In genomic region chr5:85772086-85772485, GRCm38 (mm10) we compare ENCODE assay signal across 13 mouse cellular contexts.
DNase-seq lines count a peak whose midpoint lies in the region; ATAC-seq and TF ChIP-seq lines count a peak whose summit lies in the region.
"Had no signal": no experiment of that assay in that cellular context is flagged by ENCODE, and none has a peak within 500 bp of the region (broad histone marks: within the 10 kb centered on the region; RNA-seq: fewer than 3 reads in every experiment).

No protein-coding gene starts in this region.

- H3K9ac ChIP-seq in CH12.LX (ENCODE audit: insufficient read depth, low read depth): no peak overlapping the region
- H3K9ac ChIP-seq in midbrain, embryonic 15.5 days: no peak overlapping the region
- H3K9ac ChIP-seq: lung, embryonic 14.5 days had no signal

- peak; percentile 31; the same call in 1 of the 2 replicates for TF ChIP-seq POLR2A in CH12.LX (IDR thresholded peaks at IDR 0.05; ENCODE audit: low read depth, low read length)

- peak overlapping the region; percentile 61 for H3K4me2 ChIP-seq in CH12.LX (ENCODE audit: insufficient read depth, low read depth, poor library complexity, severe bottlenecking)
- no peak overlapping the region for H3K4me2 ChIP-seq in midbrain, embryonic 15.5 days
- H3K4me2 ChIP-seq: heart, embryonic 11.5 days; lung, embryonic 14.5 days had no signal

- in situ Hi-C loops in CH12.LX (cut with MboI; ENCODE audit: low pct_ligation_motif_present, low pct_unique_long_range_greater_than_20kb, low sequenced_read_pairs): loop anchor here (25.0 kb wide), 1 partner anchor 185 kb away; no protein-coding TSS in a partner anchor

- no peak for DNase-seq in left cerebral cortex, adult 2 months (ENCODE audit: extremely low spot score in 1 of 2, low spot score in 2 of 2)
- DNase-seq in left cerebral cortex, postnatal 4 days: no peak
- peak; percentile 92 for DNase-seq in CH12.LX (ENCODE audit: extremely low read depth)
- no peak for DNase-seq in adrenal gland, postnatal 10 days
- no peak for DNase-seq in heart, postnatal 36 days
- DNase-seq: cerebellum, adult 9-10 months; kidney, adult 8-10 months; lung, embryonic 14.5 days had no signal

- H3K27ac ChIP-seq in left cerebral cortex, adult 2 months: no peak overlapping the region
- H3K27ac ChIP-seq in CH12.LX (ENCODE audit: insufficient read depth, low read depth): no peak overlapping the region
- no peak overlapping the region for H3K27ac ChIP-seq in midbrain, embryonic 15.5 days

- peak; percentile 17 for TF ChIP-seq CTCF in left cerebral cortex, adult 2 months (IDR thresholded peaks at IDR 0.05)
- peak; percentile 21 to 75; a peak in 3 of 4 replicates for TF ChIP-seq CTCF in CH12.LX (conservative IDR thresholded peaks at IDR 0.05 in 1 of 2, IDR thresholded peaks at IDR 0.05 in 1 of 2; ENCODE audit: low read depth in 2 of 2, low read length in 2 of 2)

- no peaks in the 10 kb centered on the region for H3K27me3 ChIP-seq in CH12.LX (replicated peaks)
- no peaks in the 10 kb centered on the region for H3K27me3 ChIP-seq in midbrain, embryonic 15.5 days (replicated peaks)

- no peaks in the 10 kb centered on the region for H3K9me3 ChIP-seq in CH12.LX (replicated peaks; ENCODE audit: low read length)
- H3K9me3 ChIP-seq in midbrain, embryonic 15.5 days: no peaks in the 10 kb centered on the region

- ATAC-seq in common myeloid progenitor, adult 5-6 weeks (replicated peaks; ENCODE audit: low read depth, poor library complexity, severe bottlenecking): peak; percentile 98
- ATAC-seq in megakaryocyte progenitor cell, adult 5-6 weeks (replicated peaks; ENCODE audit: poor library complexity): peak; percentile 99
- ATAC-seq in midbrain, embryonic 15.5 days (replicated peaks): no peak

- no peaks in the 10 kb centered on the region for H3K79me2 ChIP-seq in CH12.LX (replicated peaks; ENCODE audit: control insufficient read depth, extremely low read depth, insufficient read depth, poor library complexity, severe bottlenecking)

- WGBS in midbrain, embryonic 15.5 days: 62% methylated on average over 4 of the region's 4 CpGs

- TF ChIP-seq EP300 in CH12.LX (IDR thresholded peaks at IDR 0.05; ENCODE audit: low read length): peak; percentile 89

- TF ChIP-seq RAD21 in CH12.LX (IDR thresholded peaks at IDR 0.05; ENCODE audit: low read depth, low read length): peak; percentile 78

- intact Hi-C loops in left cerebral cortex, adult 2 months (cut with DNase I): loop anchor here (5.0 kb wide), 1 partner anchor 185 kb away; no protein-coding TSS in a partner anchor
- intact Hi-C loops in left cerebral cortex, postnatal 4 days (cut with DNase I): no loop called here
- intact Hi-C loops in heart, postnatal 36 days (cut with DNase I): no loop called here

- H3K4me1 ChIP-seq in CH12.LX (ENCODE audit: control insufficient read depth in 1 of 2, insufficient read depth in 2 of 2): peaks cover 6 to 15% of the 10 kb centered on the region in 2 experiments; a peak in 3 of 4 replicates
- no peaks in the 10 kb centered on the region for H3K4me1 ChIP-seq in midbrain, embryonic 15.5 days

- no peaks in the 10 kb centered on the region for H3K36me3 ChIP-seq in CH12.LX (replicated peaks in 1 of 2; ENCODE audit: control insufficient read depth in 1 of 2, insufficient read depth in 1 of 2, low read length in 1 of 2)
- no peaks in the 10 kb centered on the region for H3K36me3 ChIP-seq in midbrain, embryonic 15.5 days (replicated peaks)

- dilution Hi-C loops in CH12.LX (cut with MboI; ENCODE audit: extremely low pct_ligation_motif_present, extremely low pct_unique_long_range_greater_than_20kb, low sequenced_read_pairs): no loop called here

- no peak overlapping the region for H3K4me3 ChIP-seq in left cerebral cortex, adult 2 months
- H3K4me3 ChIP-seq in CH12.LX (replicated peaks in 1 of 3; ENCODE audit: low read depth in 2 of 3, low read length in 2 of 3, poor library complexity in 1 of 3): peak overlapping the region in 2 of 3 experiments; percentile 25 to 46
- H3K4me3 ChIP-seq in midbrain, embryonic 15.5 days: no peak overlapping the region
- H3K4me3 ChIP-seq: erythroblast, embryonic 14.5 days had no signal

TF ChIP-seq in CH12.LX, 34 proteins besides CTCF, POLR2A, EP300 and RAD21:
- TF ChIP-seq ETS1 (conservative IDR thresholded peaks at IDR 0.05; ENCODE audit: low read depth, low read length) (peak; percentile 79), SIN3A (IDR thresholded peaks at IDR 0.05; ENCODE audit: low read length) (no peak; the same call in 1 of the 2 replicates), MEF2A (IDR thresholded peaks at IDR 0.05; ENCODE audit: borderline replicate concordance, low read depth, low read length) (peak; percentile 80), JUN (IDR thresholded peaks at IDR 0.05; ENCODE audit: insufficient read depth, low read depth, low read length) (peak; percentile 64; the same call in 1 of the 2 replicates), USF1 (IDR thresholded peaks at IDR 0.05; ENCODE audit: low read depth, low read length) (no peak), ZC3H11A (IDR thresholded peaks at IDR 0.05; ENCODE audit: low read depth, low read length) (no peak), NELFE (IDR thresholded peaks at IDR 0.05; ENCODE audit: low read depth, low read length) (peak; percentile 61; the same call in 1 of the 2 replicates), MAZ (IDR thresholded peaks at IDR 0.05; ENCODE audit: low read depth, low read length) (peak; percentile 83), CHD1 (IDR thresholded peaks at IDR 0.05; ENCODE audit: low read depth, low read length) (no peak), GABPA (IDR thresholded peaks at IDR 0.05; ENCODE audit: insufficient replicate concordance, low read depth, low read length) (no peak), SMC3 (IDR thresholded peaks at IDR 0.05; ENCODE audit: low read depth, low read length) (peak; percentile 75), ZKSCAN1 (IDR thresholded peaks at IDR 0.05; ENCODE audit: borderline replicate concordance, low read depth, low read length) (peak; percentile 36; the same call in 1 of the 2 replicates), UBTF (IDR thresholded peaks at IDR 0.05; ENCODE audit: low read depth, low read length) (no peak), MAFK (IDR thresholded peaks at IDR 0.05; ENCODE audit: insufficient replicate concordance, low read length) (0 out of 2 replicates have a peak, but pooled peaks have one; percentile 29), ZNF384 (IDR thresholded peaks at IDR 0.05; ENCODE audit: low read depth, low read length) (0 out of 2 replicates have a peak, but pooled peaks have one; percentile 18), TCF12 (IDR thresholded peaks at IDR 0.05; ENCODE audit: low read depth, low read length) (peak; percentile 50; the same call in 1 of the 2 replicates), CHD2 (IDR thresholded peaks at IDR 0.05; ENCODE audit: low read length) (0 out of 2 replicates have a peak, but pooled peaks have one; percentile 63), TBP (conservative IDR thresholded peaks at IDR 0.05; ENCODE audit: low read depth, low read length) (0 out of 2 replicates have a peak, but pooled peaks have one; percentile 26), PAX5 (IDR thresholded peaks at IDR 0.05; ENCODE audit: low read length) (no peak), KAT2A (IDR thresholded peaks at IDR 0.05; ENCODE audit: insufficient replicate concordance, low read length) (no peak), HCFC1 (IDR thresholded peaks at IDR 0.05; ENCODE audit: low read depth, low read length) (peak; percentile 52), IRF4 (IDR thresholded peaks at IDR 0.05; ENCODE audit: low read depth, low read length) (peak; percentile 94), USF2 (conservative IDR thresholded peaks at IDR 0.05; ENCODE audit: low read depth, low read length) (no peak), POLR2AphosphoS2 (IDR thresholded peaks at IDR 0.05; ENCODE audit: low read depth, low read length) (no peak), MAX (IDR thresholded peaks at IDR 0.05; ENCODE audit: low read length) (peak; percentile 68; the same call in 1 of the 2 replicates), ZMIZ1 (IDR thresholded peaks at IDR 0.05; ENCODE audit: low read depth, low read length) (no peak), MXI1 (IDR thresholded peaks at IDR 0.05; ENCODE audit: low read depth, low read length) (no peak), MYC (IDR thresholded peaks at IDR 0.05; ENCODE audit: low read depth, low read length) (peak; percentile 18; the same call in 1 of the 2 replicates), RCOR1 (conservative IDR thresholded peaks at IDR 0.05; ENCODE audit: low read depth, low read length) (peak; percentile 78), E2F4 (IDR thresholded peaks at IDR 0.05; ENCODE audit: insufficient replicate concordance, low read depth, low read length) (no peak), BHLHE40 (IDR thresholded peaks at IDR 0.05; ENCODE audit: low read depth, low read length) (peak; percentile 63; the same call in 1 of the 2 replicates), ELF1 (IDR thresholded peaks at IDR 0.05; ENCODE audit: low read depth, low read length) (peak; percentile 80), JUND (conservative IDR thresholded peaks at IDR 0.05; ENCODE audit: low read depth, low read length) (peak; percentile 81), NRF1 (IDR thresholded peaks at IDR 0.05; ENCODE audit: low read depth, low read length) (no peak)

Comparison
In these comparisons a context has a peak if more than half of its experiments do, and no peak if none do; other contexts are left out.
1. H3K4me3 ChIP-seq: peak in CH12.LX (2 of 3); none in left cerebral cortex, adult 2 months (single experiment) and midbrain, embryonic 15.5 days (single experiment).